Mouse (Mus musculus) thymus, postnatal 36 days (tissue): ENCODE results near the gene Eloa.
"Not testable (repeated sequence)": the region's sequence is repeated elsewhere in the genome, so short reads cannot be mapped to it uniquely, and the experiment has no call there.

Experiments used
- DNase-seq, 2 experiments: peaks; one replicate each; pipeline ENCODE4 v3.0.0; 2022; ENCODE audit warnings: mixed read lengths in 2 of 2

Gene Eloa

GRCm38 (mm10) chr4:135980223-135980622 lies 41.3 kb downstream of the Eloa start:
- not testable (repeated sequence) for DNase-seq

- no peak for DNase-seq
Measured at GRCm38 (mm10) chr4:135976146-135976545, 45.4 kb downstream of the Eloa start.

- DNase-seq, result no peak
Measured at GRCm38 (mm10) chr4:135972911-135973811, 48.4 kb downstream of the Eloa start.

- DNase-seq, result peak; percentile 76 to 83
Measured at GRCm38 (mm10) chr4:135972556-135972906, 49.0 kb downstream of the Eloa start, which contains the start of gene Lypla2. Lypla2 (minus strand) TSS chr4:135972626.

GRCm38 (mm10) chr4:135971805-135972555 lies 49.6 kb downstream of the Eloa start:
- DNase-seq, result peak; percentile 49 to 66

GRCm38 (mm10) chr4:135970585-135970984 lies 51.0 kb downstream of the Eloa start:
- no peak for DNase-seq

- DNase-seq, result no peak
Measured at GRCm38 (mm10) chr4:135969070-135969750, 52.4 kb downstream of the Eloa start.

GRCm38 (mm10) chr4:135968271-135968869 lies 53.2 kb downstream of the Eloa start:
- no peak for DNase-seq

GRCm38 (mm10) chr4:135967086-135967760 lies 54.3 kb downstream of the Eloa start:
- DNase-seq, result no peak

- no peak for DNase-seq
Measured at GRCm38 (mm10) chr4:135966283-135966682, 55.3 kb downstream of the Eloa start.

GRCm38 (mm10) chr4:135965113-135965512 lies 56.5 kb downstream of the Eloa start:
- no peak for DNase-seq

- peak; percentile 23 to 55 for DNase-seq
Measured at GRCm38 (mm10) chr4:135964426-135964825, 57.1 kb downstream of the Eloa start.

GRCm38 (mm10) chr4:135963457-135964193 lies 57.9 kb downstream of the Eloa start, which contains the start of gene Gale:
Gale (plus strand) TSS chr4:135963727.
- peak; percentile 95 to 96 for DNase-seq

- no peak for DNase-seq
Measured at GRCm38 (mm10) chr4:135962946-135963345, 58.6 kb downstream of the Eloa start.

- DNase-seq, result no peak
Measured at GRCm38 (mm10) chr4:135962198-135962597, 59.4 kb downstream of the Eloa start.

- no peak for DNase-seq
Measured at GRCm38 (mm10) chr4:135961709-135962108, 59.9 kb downstream of the Eloa start.

- peak; percentile 77 to 80 for DNase-seq
Measured at GRCm38 (mm10) chr4:135960717-135961116, 60.8 kb downstream of the Eloa start.

- DNase-seq, result no peak
Measured at GRCm38 (mm10) chr4:135958354-135958753, 63.2 kb downstream of the Eloa start.

- DNase-seq, result no peak
Measured at GRCm38 (mm10) chr4:135955886-135956285, 65.7 kb downstream of the Eloa start.

GRCm38 (mm10) chr4:135954241-135954640 lies 67.3 kb downstream of the Eloa start:
- DNase-seq, result peak; percentile 66 to 73
